Mouse (Mus musculus): ENCODE measurements at regions not wholly inside any gene's neighbourhood (a gene's known extent, or its start where the extent isn't known, plus 50 kb on each side); places are given as distances from the start of the nearest gene placed in this dataset.

DNA sequence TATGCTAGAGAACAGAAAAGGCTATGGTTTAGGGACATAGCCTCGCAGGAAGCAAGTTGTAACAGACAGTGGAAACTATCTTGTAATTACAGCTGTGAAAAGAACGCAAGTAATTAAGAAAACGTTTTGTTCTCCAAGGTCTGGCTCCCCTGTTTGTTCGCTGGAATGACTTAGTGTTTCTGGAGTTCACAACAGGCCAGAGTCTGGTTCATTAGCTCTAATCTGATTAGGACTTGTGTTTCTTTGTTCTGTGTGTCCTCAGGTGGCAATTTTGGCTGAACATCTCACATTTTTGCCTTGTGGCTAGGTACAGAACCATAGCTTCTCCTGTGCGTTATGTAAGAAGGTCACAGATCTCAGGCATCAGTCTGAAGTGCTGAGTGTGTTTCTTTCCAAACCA is 141.7 kb upstream of the Sgk1 start:
- DNase-seq: no peak

- no peak for DNase-seq
Measured at GRCm38 (mm10) chr10:21741575-21741974, 140.4 kb upstream of the Sgk1 start.

GRCm38 (mm10) chr10:21741976-21742745 is 139.8 kb upstream of the Sgk1 start:
- no peak for DNase-seq

- no peak for DNase-seq
Measured at GRCm38 (mm10) chr10:21743396-21743795, 138.6 kb upstream of the Sgk1 start.

GRCm38 (mm10) chr10:21744341-21744955 is 137.5 kb upstream of the Sgk1 start:
- DNase-seq: no peak

- no peak for DNase-seq
Measured at GRCm38 (mm10) chr10:21745940-21746487, 136.0 kb upstream of the Sgk1 start.

GRCm38 (mm10) chr10:21746713-21747112 is 135.3 kb upstream of the Sgk1 start:
- DNase-seq: no peak

- no peak for DNase-seq
Measured at GRCm38 (mm10) chr10:21751326-21751725, 130.7 kb upstream of the Sgk1 start.

- DNase-seq: no peak
Measured at GRCm38 (mm10) chr10:21752392-21752791, 129.6 kb upstream of the Sgk1 start.

DNA sequence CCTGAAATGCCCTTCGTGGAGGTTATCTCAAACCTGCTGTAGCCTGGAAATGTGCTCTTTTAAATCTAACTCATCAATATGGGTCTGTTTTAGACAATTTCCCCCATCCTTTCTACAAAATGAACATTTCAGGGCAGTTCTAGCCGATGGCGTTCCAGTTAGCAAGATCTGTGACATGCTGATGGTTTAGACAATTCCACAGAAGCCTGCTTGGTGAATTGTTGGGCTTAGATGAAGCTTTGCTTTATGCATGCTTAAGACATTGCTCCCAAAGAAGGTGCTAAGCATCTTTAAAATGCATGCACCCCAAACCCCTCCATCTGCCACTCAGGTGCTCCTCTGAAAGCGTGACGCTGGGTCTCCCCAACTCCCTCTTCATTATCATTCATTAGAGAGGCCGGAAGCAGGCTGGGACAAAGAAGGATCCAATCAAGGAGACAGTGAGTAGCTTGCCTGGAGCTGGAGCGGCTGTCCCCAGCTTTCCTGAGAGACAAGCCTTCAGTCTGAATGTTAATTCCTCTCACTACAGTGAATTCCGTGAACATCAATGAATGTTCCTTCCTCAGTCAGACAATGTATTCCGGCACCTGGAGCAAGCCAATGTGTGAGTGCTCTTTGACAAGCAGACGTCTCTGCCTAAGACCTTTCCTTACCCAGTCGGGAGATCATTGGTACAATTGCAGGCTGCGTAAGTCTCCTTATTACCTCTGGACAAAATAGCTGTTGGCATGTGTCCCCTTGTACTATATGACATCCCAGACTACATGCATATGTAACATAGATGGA is 127.0 kb upstream of the Sgk1 start:
- DNase-seq: no peak

GRCm38 (mm10) chr10:21755717-21756116 is 126.3 kb upstream of the Sgk1 start:
- DNase-seq: no peak

GRCm38 (mm10) chr10:21756811-21757210 is 125.2 kb upstream of the Sgk1 start:
- DNase-seq: no peak

DNA sequence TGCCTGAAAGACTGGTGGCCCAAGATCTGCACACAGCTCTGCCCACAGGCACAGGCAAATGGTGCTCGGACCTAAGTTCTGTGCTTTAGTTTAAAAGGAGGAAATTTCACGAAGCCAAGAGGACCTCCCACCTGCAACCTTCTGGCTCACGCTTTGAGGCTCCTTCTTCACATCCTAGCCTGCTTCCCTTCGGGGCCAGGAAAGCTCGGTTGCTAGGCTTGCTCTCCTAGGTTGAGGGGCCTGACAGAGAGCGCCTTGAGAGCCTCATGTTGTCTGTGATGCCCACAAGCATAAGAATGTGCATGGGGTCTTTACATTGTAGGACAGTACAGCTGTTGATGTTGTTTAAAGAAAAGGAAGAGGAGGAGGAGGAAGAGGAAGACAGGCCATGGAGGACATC is 123.9 kb upstream of the Sgk1 start:
- no peak for DNase-seq

DNA sequence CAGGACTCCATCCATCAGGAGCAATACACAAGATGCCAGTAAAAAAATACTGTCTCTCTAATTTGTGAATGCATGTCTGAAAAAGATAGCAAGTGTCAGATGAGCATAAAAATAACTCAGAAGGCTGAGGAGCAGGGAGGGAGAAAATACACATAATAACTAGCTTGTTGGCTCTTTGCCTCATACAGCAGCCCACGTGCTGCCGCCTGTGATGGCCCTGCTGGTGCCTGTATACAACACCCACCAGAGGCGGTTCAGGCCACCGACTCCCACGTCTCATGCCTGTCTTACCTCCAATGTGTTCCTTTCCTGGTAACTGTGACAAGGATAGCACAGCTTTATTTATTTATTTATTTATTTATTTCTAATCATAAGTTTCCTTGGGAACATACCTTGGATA is 119.5 kb upstream of the Sgk1 start:
- DNase-seq: peak; percentile 85

- no peak for DNase-seq
Measured at GRCm38 (mm10) chr10:21763017-21763964, 118.7 kb upstream of the Sgk1 start.

GRCm38 (mm10) chr10:21764090-21764489 is 117.9 kb upstream of the Sgk1 start:
- DNase-seq: no peak

DNA sequence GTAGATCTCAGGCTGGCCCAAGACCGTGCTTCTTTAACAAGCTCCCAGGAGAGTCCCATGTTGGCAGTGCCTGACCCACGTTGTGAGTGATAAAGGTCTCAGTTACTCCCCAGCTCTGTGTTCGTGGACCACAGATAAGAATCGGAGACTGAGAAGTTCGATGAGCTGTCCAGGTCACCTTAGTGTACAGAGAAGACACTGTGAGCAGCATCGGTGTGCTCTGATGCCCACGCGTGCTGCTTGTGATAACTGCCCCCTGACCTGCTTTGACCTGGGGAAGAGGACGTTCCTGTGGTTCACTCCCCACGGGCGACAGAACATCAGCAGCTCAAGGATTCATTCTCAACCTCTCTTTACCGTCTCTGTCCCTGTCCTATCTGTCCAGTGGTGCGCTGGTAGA is 117.1 kb upstream of the Sgk1 start:
- no peak for DNase-seq

DNA sequence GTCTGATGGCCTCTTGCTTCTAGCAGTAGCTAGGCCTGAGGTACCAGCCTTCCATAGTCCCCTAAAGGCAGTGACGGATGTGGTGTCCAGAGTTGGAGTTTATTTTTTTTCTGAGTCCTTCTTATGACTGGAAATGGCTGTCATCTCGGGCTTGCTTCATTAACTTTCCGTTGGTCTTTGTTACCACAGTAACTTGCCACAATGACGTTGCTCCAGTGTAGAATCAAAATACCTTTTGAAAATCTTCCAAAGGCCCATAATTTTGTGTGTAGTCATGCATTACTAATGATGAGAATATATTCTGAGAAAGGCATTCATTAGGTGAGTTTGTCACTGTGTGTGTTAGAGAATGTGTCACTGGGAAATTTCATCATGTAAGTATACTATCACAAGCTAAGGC is 108.4 kb upstream of the Sgk1 start:
- DNase-seq: no peak

DNA sequence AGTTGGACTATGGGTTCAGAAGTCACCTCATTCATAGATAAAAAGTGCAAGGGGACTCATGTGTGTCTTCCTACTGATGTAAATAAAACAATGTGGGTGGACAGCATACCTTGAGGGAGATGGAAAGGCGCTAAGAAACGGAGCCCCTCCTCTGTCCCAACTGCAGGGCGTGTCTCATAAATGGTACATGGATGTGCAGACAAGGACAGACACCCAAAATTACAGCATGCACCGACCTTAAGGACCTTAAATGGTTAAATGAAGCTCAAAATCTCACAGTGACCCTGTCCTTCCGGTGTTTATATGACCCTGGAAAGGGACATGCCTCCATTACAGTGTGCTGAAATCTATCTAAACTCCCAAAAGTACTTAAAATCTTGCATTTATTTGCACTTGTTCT is 106.5 kb upstream of the Sgk1 start:
- DNase-seq: no peak

DNA sequence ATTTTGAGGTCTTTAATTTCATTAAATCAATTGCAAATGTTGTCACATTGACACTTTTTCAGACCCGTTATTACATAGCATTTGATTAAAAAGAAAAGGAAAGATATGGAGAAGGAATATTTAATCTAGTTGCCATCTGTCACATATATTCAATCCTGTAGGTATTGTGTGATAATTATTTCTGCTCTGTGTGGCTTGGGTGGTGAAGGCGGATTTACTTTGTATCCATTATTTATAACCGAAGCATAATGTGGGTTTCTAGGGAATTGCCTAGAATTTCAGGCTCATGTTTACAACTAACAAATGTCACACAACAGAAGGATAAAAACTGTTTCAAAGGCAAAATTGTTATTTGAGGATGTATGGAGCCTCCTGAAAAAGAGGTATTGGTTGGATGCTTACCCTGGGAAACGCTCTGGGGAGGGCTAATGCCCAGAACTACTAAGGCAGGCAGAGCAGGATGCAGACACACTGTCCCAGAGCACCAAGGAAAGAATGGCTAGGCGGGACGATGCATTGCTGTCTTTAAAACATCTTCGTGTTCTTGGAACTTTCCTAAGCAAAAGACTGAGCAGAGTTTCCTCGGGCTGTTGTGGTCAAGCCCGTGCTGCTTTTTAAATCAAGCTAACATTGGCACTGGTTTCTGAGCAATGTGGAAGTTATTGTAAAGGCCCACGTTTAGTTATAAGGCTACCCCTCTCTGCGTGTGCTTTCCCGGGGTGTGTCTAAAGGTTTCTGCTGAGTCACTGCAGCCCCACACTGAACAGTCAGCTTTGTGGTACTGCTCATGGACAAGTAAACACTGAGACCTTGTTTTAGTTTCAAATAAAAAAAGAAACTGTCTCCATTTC is 105.8 kb upstream of the Sgk1 start:
- DNase-seq: no peak

- DNase-seq: no peak
Measured at GRCm38 (mm10) chr10:21776762-21777080, 105.3 kb upstream of the Sgk1 start.

DNA sequence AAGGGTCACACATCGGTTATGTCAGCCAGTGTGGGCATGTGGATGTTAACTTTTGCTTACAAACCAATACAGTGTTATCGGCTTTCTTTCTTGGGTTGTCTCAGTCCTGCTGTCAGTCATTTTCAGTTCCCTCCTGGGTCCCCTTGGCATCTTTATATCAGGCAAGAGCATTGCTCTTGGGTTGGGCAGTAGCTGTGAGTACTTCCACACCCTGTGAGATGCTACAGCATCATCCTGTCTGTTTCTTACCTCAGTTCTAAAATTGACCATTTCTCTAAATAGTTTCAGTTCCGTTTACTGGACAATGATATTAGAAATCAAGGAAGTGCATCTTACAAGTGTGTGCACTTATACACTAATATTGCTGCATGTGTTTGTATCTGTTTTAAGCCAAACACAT is 104.9 kb upstream of the Sgk1 start:
- DNase-seq: no peak

All from layer of hippocampus, adult 9-11 months (tissue).